Mouse (Mus musculus) T-helper 1 cell (primary cell): Measurements from ENCODE around the gene Acss1.

Experiments used
- in situ Hi-C: fragments of 300-600 bp; cut with MboI, MseI; formaldehyde crosslinking; loops from one replicate; pipeline ENCODE4 v1.15.1; 2025; ENCODE audit warnings: high pct_unique_total_duplicates

The Acss1 gene

DNA sequence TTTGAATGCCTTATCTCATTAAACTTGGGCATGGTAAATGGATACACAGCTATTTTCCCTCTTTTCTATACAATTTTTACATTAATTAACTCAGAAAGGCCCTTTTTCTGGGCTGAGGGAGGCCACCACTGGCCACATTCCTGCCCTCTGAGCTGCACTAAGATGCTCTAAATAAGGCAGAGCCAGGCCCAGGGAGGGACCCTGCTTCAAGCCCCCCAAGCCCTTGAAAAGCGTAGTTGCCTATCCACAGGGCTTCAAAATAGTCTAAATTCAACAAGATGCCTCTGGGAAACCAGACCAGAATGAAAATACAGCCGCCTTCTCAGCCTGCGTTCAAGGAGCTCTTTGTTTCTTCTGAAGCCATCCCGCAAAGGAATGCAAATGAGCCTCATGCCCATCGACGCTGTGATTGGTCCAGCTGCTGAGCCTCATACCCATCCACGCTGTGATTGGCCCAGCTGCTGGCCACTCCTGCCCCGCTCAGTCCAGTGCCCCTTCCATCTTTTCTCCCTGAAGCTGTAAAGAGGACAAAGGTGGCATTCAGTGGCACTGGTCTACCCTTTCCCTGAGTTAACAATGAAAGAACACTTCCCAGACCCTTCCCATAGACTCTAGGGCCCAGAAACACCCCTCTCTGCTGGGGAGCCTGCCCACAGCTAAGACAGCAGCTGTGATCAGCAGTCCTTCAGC lies 24.4 kb downstream of the Acss1 start:
- in situ Hi-C loops = no loop called here

DNA sequence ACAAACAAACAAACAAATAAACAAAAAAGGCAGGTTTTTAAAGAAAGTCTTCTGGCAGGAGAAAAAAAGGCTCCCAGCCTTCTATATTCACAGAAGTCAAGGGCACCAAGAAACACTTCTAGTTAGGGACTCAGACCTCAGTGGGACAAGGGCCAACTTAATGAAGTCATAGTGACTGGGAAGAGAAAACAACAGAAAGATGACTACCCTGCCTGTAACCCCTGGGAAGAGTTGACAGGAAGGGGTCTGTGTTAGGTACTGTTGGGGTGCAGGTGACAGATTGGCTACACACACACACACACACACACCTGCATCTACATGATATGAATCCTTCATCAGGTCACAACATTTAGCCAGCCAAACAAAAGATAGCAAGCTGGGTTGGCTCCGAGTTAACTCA lies 25.1 kb downstream of the Acss1 start:
- in situ Hi-C loops = no loop called here

DNA sequence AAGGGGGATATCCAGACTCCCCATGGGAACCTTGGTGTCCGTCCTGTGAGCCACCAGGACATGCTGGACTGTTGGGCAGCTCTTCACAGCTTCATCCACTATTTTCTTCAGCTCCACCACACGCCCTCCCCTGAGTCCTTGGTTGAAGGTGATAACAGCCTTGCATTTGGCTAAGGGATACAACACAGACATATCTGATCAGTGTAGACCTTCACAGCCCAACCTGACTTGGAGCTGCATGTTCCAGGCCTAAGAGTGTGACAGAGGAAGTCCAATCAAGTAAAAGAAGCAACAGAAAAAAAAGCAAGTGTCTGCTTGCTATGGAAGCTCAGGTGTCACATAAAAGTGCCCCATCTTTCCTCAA lies 29.9 kb downstream of the Acss1 start:
- in situ Hi-C loops = no loop called here

DNA sequence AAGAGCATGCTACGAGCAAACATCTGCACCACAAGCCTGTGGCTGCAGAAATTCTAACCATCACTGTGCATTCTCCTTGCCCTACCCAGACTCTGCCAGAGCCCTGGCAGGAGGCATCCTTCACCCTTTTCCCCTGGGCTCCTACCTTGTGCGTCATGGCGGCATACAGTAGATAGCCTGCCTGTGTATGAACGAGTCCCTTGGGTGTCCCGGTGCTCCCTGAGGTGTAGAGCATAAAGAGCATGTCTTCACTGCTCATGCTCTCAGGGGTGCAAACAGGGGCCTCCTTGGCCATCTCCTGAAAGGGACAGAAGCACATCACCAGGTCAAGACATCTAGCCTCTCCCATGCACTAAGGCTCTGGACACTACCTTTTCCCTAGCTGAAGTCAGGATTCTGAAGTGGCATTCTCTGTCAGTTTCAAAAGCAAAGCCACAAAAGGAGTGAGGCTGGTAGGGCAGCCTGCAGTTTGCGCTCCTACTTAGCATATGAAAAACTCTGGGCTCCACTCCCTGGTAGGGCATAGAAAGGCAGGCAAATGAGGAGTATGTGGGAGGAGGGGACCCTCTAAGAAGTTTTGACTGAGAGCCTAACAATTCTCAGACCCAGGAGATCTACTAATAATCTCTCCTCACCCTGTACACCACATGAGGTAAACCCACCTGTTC lies 30.5 kb downstream of the Acss1 start:
- in situ Hi-C loops = no loop called here

DNA sequence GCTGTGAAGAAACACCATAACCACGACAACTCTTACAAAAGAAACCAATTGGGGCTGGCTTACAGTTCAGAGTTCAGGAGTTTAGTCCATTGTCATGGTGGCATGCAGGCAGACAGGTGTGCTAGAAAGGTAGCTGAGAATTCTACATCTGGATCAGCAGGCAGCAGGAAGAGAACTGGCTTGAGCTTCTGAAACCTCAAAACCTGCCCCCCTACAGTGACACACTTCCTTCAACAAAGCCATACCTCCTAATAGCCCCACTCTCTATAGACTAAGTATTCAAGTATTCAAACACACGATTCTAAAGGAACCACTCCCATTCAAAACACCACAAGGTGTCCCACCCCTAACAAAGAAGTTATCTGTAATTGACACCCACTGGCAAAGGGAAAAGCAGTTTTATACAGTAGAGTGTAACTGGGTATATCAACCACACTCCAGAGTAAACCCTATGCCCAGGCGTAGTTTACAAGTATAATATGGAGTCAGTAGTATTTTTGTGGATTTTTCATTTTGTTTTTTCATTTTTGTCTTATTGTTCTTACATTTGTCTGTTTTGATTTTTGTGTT lies 32.3 kb downstream of the Acss1 start:
- in situ Hi-C loops = no loop called here

DNA sequence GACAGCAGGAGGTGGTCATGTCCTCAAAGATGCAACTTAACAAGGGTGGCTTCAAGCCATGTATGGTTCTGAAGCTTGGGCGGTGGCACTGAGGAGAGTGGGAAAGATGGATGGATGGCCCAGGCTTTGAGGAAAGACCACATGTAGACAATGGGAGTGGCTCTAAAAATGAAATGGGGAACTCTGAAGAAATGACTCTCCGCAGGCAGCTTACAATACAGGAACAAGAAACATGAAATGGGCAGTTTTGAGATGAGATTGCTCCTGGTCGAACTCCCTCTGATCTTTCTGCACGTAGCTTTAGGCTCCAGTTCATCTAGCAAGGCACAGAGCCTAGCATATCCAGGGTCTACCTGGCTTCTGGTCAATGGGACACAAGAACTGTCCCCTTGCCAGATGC lies 39.0 kb downstream of the Acss1 start:
- in situ Hi-C loops = no loop called here

DNA sequence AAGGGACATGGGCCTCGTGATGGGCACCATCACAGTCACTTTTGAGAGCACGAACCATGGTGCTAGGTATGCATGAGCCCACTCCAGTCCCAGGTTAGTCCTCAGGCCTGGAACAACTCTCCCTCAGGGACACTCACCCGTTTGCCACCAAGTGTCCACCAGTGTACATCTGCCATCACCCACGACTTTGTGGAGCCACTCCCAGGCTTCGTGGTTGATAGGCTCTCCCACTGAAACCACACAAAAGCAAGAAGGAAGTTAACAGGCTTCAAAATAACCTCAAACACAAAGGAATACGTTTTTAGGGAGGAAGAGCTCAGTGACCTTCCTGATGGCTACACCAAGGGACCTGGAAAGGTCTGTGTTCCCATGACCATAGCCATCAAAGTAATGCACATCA lies 41.2 kb downstream of the Acss1 start:
- in situ Hi-C loops = no loop called here

DNA sequence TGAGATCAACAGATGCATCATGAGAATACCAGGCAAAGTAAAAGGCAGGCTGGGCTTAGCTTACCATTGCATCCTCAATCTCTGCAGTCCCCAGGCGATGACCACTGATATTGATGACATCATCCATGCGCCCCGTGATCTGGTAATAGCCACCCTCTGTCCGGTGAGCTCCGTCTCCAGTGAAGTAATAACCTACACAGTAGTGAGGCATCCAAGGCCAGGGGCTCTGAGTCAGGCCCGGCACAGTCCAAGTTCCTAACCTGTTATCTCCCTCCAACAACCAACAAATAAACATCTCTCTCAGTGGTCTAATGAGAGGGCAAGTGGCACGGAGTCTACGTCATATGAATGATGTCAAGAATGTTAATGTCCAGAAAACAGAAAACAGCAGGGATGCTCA lies 43.4 kb downstream of the Acss1 start:
- in situ Hi-C loops = no loop called here

DNA sequence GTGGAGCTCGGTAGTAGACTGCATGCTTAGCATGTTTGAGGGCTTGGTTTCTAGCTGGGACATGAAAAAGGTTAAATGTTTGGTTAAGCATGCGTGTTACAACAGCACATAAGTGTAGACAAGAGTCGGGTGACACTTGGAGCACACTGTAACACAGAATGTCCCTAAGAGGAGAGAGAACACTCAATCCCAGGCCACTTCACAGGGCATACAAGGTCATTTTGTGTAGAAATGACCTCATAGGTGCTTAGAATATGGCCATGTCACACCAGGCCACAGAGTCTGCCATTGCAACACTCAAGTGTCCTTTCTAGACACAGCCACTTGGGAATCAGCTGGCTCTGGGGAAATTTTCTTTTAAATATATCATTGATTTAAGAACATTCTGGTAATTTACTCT lies 44.3 kb downstream of the Acss1 start:
- in situ Hi-C loops = no loop called here

DNA sequence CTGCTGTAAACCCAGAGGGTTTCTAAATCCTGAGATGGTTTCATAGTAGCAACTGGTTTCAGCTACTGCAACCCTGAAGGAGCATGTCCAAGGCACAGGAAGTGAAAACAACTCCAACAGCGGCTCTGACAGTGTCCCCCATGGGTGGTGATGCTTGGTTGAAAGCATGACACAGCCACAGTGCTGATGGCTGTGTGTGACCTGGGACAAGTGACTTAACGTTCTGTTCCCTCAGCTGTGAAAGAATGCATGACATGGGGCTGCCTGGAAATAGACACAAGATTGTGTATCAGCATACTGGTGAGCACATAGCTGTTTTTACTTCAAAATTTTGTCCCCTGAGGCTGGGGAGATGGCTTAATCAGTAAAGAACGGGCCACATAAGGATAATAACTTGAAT lies 46.6 kb downstream of the Acss1 start:
- in situ Hi-C loops = no loop called here

DNA sequence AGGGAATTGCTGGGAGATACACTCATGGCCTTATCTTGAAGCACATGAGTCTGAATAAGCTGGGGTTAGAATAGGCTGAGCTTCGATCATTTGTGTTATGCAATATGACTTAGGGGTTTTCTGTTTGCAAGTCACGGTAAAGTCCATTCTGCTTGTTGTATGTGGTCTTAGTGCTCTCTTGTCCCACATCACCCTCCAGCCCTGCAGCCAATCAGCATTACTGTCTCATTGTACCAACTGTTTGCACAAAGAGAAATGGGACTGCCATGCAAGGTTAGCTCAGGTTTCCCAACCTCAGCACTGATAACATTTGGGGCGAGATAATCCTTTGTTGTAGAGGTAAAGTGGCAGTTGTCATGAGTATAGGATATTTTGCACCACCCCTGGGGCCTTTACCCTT lies 58.2 kb downstream of the Acss1 start:
- in situ Hi-C loops = loop anchor here (5.0 kb wide), 1 partner anchor 62 kb away; no protein-coding TSS in a partner anchor

DNA sequence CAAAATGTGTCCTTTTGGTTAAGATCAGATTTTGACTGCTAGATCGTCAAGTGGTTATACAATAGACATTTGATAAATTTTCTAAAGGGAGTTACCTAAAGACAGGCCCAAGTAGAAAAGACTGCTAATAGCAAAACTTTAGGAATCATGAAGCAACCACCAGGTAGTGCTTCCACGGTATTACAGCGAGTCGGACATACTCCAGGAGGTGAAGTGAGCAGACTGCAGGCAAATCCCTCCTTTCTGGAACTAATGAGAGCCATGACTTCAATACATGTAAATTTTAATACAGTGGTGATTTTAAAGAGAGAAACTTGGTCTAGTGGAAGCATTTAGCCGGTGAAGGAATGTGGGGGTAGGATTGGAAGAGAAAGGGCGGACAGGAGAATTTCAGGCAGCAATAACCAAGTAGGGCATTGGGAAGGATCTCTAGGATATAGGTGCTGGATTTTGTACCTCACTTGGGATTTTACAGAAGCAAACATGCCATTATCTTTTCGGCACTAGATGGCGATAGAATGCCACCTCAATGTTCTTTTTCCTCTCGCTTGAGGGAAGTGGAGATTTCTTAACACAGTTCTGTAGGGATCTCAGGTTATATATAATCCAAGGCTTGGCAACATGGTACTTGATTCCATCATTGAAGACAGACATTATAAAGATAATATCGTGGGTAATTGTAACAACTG lies 59.3 kb downstream of the Acss1 start:
- in situ Hi-C loops = loop anchor here (5.0 kb wide), 1 partner anchor 42 kb away; no protein-coding TSS in a partner anchor

DNA sequence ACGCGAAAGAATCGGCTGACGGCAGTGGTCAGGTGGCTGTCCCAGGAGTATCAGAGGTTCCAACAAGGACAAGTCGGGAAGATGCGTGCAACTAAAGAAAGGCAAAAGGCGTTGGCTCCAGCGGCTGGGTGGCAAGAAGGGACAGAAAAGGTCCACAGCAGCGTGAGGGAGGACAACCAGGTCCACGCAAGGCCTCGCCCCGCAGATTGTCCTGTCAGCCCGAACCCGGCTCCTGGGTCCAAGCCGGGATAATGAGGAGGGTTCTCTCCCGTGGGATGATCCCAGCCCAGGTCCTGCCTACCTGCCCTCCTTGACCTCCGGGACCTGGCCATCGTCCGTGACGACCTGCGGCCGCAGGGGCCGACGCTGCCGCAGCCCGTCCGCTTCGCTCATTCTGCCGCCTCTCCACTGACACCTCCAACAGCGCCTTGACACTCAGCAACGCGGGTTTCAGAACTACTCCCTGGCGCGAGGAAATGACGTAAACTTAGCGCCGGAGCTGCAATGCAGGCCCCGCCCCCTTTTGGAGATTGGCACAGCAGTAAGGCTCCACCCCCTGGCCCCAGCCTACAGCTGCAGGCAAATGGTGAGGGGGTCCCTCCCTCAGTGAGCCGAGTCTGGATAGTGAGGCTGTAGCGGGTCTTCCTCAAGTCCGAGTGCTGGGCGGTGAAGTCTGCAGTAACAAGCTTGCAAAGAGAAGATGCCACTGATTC lies 60.1 kb downstream of the Acss1 start, which contains the start of gene Apmap:
Apmap (minus strand) TSS at position 481 of the 713 bp plus-strand sequence.
- in situ Hi-C loops = loop anchor here (5.0 kb wide), 1 partner anchor 41 kb away; no protein-coding TSS in a partner anchor

DNA sequence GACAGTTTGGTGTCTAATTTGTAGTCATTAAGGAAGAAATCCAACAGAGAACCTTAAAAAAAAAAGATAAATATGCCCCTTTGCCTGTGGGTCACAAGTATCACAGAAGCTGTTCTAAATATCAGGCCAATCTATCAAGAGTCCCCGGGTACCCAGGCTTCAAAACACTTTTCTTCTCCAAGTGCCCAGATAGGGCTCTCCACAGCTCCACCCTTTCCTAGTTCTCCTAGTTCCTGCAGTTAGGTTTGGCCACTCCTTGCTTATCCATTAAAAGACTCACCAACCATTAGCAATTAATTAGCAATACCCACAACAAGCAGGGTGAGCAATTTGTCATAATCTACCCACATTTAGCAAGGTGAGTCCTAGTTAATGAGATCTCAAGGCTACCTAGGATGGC lies 61.2 kb downstream of the Acss1 start:
- in situ Hi-C loops = loop anchor here (5.0 kb wide), 1 partner anchor 40 kb away; no protein-coding TSS in a partner anchor

DNA sequence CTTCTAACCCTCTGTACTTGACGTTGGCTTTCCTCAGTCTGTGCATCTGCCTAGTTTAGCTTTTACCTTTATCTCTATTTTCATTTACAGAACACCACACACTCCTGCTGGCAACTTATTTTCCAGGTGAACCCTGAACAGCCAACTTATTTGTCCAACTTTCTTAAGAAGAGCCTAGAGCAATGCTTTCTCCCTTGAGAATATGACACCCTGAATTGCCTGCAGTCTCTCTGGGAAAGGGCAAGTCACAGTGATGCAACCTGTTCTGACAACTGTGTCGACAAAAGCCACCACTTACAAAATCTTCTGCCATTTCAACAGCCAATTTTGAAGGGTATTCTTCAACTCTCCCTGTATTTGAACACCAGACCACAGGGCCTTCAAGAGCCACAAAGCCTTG lies 63.5 kb downstream of the Acss1 start:
- in situ Hi-C loops = loop anchor here (5.0 kb wide), 1 partner anchor 38 kb away; no protein-coding TSS in a partner anchor

DNA sequence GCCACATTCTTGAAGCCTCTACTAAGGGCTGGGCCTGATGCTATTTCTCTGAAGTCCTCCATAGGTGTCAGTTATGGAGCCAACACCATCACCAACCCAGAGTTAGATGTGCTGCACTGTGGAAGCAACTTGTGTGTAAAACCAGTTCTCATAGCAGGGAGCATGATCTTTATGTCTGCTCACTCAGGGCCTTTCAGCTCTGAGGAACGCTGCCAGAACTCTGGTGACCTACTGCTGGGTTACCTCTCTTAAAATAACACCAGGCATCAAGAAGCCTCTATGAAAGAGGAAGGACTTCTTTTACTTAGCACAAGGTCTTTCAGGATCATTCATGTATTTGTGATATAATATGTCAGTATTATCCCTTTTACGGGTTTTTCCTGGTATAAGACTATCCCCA lies 66.1 kb downstream of the Acss1 start:
- in situ Hi-C loops = no loop called here

DNA sequence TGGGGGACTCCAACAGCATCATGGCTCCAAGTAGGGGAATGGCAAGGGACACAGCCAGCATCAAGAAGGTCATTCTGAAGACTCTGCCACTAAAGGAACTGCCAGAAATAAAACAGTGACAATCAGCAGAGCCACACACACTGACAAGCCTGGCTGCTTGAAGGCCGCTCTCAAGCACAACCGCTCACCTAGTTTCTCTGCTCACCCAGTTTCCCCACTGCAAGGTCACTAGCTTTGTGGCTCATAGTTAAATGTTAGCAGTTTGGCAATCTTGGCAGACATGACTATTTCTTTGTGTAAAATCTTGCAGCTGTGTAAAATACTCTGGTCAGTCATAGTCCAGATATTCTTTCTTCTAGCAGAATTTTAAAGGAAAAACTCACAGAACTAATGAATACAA lies 68.0 kb downstream of the Acss1 start:
- in situ Hi-C loops = no loop called here

DNA sequence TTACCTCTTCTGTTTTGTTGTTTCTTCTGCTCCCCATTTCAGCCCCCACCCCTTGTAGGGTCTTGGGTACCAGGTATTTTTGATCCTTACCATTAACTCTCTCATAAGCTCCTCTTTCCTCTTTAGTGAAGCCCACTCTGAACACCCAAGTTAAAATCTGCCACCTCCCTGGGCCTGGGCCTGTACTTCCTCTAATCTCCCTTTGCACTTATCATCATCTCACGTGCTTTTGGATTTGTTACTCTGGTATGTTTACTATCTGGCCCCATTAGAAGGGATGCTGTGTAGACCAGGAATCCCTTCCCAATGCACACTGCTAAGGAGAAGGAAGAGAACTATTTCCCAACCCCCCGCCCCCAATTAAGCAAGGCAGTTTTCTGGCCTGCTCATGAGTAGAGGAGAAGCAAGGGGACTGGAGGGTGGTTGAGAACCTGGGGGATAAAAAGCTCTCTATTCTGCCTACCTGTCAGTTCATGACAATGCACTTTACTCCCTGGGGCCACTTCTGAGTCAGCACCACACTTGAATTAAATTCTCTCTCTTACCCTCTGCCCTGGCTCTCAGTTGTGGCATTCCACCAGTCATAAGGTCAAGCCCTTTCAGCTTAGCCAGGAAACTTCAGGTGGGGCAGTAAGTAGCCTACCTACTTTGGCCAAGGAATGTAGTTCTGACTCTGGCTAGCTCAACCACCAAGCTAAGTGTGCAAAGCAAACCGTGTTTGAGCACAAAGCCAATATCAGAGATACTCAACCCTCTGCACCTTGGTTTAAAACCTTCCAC lies 72.7 kb downstream of the Acss1 start:
- in situ Hi-C loops = loop anchor here (25.0 kb wide), 1 partner anchor 1908 kb away; the partner anchor contains the start of gene Gzf1

DNA sequence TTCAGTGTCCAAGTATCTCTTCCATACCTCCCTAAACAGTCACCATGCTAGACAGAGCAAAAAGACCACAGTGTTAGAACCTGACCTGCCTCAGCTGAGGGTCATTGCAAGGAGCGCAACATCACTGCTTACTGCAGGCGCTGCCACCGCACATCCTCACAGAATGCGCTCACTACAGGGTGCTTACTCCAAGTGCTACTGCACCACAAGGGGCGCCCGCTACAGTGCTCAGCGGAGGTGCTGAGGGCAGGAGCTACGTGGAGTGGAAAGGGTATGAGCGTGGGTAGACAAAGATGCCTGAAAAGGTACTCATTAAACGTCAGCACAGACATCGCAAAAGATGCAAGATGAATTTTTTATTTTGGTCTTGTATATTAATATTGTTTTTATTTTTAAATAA lies 79.2 kb downstream of the Acss1 start:
- in situ Hi-C loops = loop anchor here (25.0 kb wide), 1 partner anchor 1902 kb away; the partner anchor contains the start of gene Gzf1

DNA sequence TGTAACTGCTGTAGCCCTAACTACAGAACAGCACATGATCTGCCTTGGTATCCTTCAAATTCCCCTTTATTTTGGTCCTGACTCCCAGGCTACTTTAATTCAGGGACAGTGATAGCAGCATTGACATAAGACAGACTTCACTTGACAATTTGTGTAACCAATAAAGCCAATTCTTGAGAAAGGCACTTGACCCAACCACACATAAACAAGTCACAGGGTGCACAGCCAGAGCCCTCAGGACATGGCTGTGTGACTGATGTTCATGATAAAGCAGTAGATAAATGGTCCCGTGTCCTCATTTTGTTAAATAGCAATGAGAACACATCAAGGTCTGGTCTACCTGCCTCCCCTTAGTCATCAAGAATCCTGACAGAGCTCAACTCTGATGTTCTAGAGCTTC lies 88.7 kb downstream of the Acss1 start:
- in situ Hi-C loops = loop anchor here (25.0 kb wide), 1 partner anchor 1892 kb away; the partner anchor contains the start of gene Gzf1
